Mouse (Mus musculus) megakaryocyte-erythroid progenitor cell, adult 5-6 weeks (primary cell): Measurements from ENCODE around the gene Frzb. TPM values are rescaled to one million over a fixed set of nuclear protein-coding genes. Genes with fewer than 3 reads are reported as not detected.

Source experiments
- ATAC-seq: replicated peaks from 2 replicates; pipeline ENCODE4 v1.8.0; 2016; ENCODE audit warnings: mild to moderate bottlenecking, inconsistent platforms; ENCODE audit not compliant: severe bottlenecking, poor library complexity, low FRiP score, low TSS enrichment
- total RNA-seq, 2 experiments: library from RNA; stranded (forward) in 1 of 2; stranded (reverse) in 1 of 2; fragments of 200-1000, 215-1000 nt in 1 of 2; fragments of >200 nt in 1 of 2; fragmentation: Nextera tagmentation in 1 of 2; gene quantifications; 2 replicates each; pipeline ENCODE4 v1.2.3; 2014 to 2017

Gene Frzb
- total RNA-seq, 2 experiments from 2014 or later: not detected

GRCm38 (mm10) chr2:80433254-80433876, 14.1 kb downstream of the Frzb start:
- no peak for ATAC-seq

- ATAC-seq: no peak
These were observed 16.9 kb downstream of the Frzb start for GRCm38 (mm10) chr2:80430357-80431053.

GRCm38 (mm10) chr2:80423116-80423515, 24.3 kb downstream of the Frzb start:
- no peak for ATAC-seq

GRCm38 (mm10) chr2:80421990-80422389, 25.4 kb downstream of the Frzb start:
- ATAC-seq: no peak

- ATAC-seq: no peak
These were observed 31.1 kb downstream of the Frzb start for GRCm38 (mm10) chr2:80416286-80416685.

- no peak for ATAC-seq
These were observed 33.0 kb downstream of the Frzb start for GRCm38 (mm10) chr2:80414387-80414786.

- ATAC-seq: no peak
These were observed 34.3 kb downstream of the Frzb start for GRCm38 (mm10) chr2:80413124-80413523.

GRCm38 (mm10) chr2:80409893-80410574, 37.4 kb downstream of the Frzb start:
- no peak for ATAC-seq

GRCm38 (mm10) chr2:80404770-80405169, 42.7 kb downstream of the Frzb start:
- ATAC-seq: no peak

- no peak for ATAC-seq
These were observed 48.8 kb downstream of the Frzb start for GRCm38 (mm10) chr2:80398595-80399099.

GRCm38 (mm10) chr2:80396864-80397263, 50.6 kb downstream of the Frzb start:
- ATAC-seq: no peak

GRCm38 (mm10) chr2:80396057-80396456, 51.4 kb downstream of the Frzb start:
- ATAC-seq: no peak

- no peak for ATAC-seq
These were observed 59.1 kb downstream of the Frzb start for GRCm38 (mm10) chr2:80388341-80388740.

GRCm38 (mm10) chr2:80387668-80388067, 59.8 kb downstream of the Frzb start:
- ATAC-seq: no peak

- no peak for ATAC-seq
These were observed 61.2 kb downstream of the Frzb start for GRCm38 (mm10) chr2:80386255-80386654.

- no peak for ATAC-seq
These were observed 63.0 kb downstream of the Frzb start for GRCm38 (mm10) chr2:80384447-80384846.

- ATAC-seq: no peak
These were observed 67.6 kb downstream of the Frzb start for GRCm38 (mm10) chr2:80379848-80380247.

GRCm38 (mm10) chr2:80374892-80375291, 72.5 kb downstream of the Frzb start:
- ATAC-seq: no peak

GRCm38 (mm10) chr2:80371458-80371857, 76.0 kb downstream of the Frzb start:
- ATAC-seq: no peak
